28 mouse cellular contexts compared by ENCODE assay signal in genomic region chr10:3652522-3652921, GRCm38 (mm10).
DNase-seq lines count a peak whose midpoint lies in the region; ATAC-seq and TF ChIP-seq lines count a peak whose summit lies in the region.
"Had no signal": no experiment of that assay in that cellular context is flagged by ENCODE, and none has a peak within 500 bp of the region (broad histone marks: within the 10 kb centered on the region; RNA-seq: fewer than 3 reads in every experiment).

No protein-coding gene starts in this region.

- no peak overlapping the region for H3K27ac ChIP-seq in midbrain, embryonic 11.5 days (ENCODE audit: low read depth, low read length)
- no peak overlapping the region for H3K27ac ChIP-seq in midbrain, postnatal 0 days (ENCODE audit: low read depth, low read length)
- H3K27ac ChIP-seq in stomach, embryonic 16.5 days (ENCODE audit: low read length) = no peak overlapping the region
- H3K27ac ChIP-seq in heart, adult 2 months = no peak overlapping the region
- H3K27ac ChIP-seq: embryonic facial prominence, embryonic 12.5 days; embryonic facial prominence, embryonic 15.5 days; heart, embryonic 15.5 days; hindbrain, embryonic 14.5 days; hindbrain, postnatal 0 days had no signal

- no peaks in the 10 kb centered on the region for H3K36me3 ChIP-seq in midbrain, embryonic 11.5 days (ENCODE audit: control insufficient read depth, insufficient read depth, low read length)
- H3K36me3 ChIP-seq in midbrain, postnatal 0 days (ENCODE audit: insufficient read depth, low read length) = no peaks in the 10 kb centered on the region
- H3K36me3 ChIP-seq in stomach, embryonic 16.5 days (ENCODE audit: control insufficient read depth, insufficient read depth, low read length) = no peaks in the 10 kb centered on the region
- no peaks in the 10 kb centered on the region for H3K36me3 ChIP-seq in heart, adult 2 months (ENCODE audit: control insufficient read depth, insufficient read depth, low read length)
- H3K36me3 ChIP-seq: embryonic facial prominence, embryonic 12.5 days; embryonic facial prominence, embryonic 15.5 days; G1E; heart, embryonic 12.5 days; heart, embryonic 15.5 days had no signal

- WGBS in midbrain, embryonic 11.5 days = 82% methylated on average over 3 of the region's 3 CpGs
- WGBS in midbrain, postnatal 0 days = 91% methylated on average over 3 of the region's 3 CpGs
- 48% methylated on average over 3 of the region's 3 CpGs for WGBS in stomach, embryonic 16.5 days
- WGBS in heart, adult 2 months = 65% methylated on average over 3 of the region's 3 CpGs

- no peak for ATAC-seq in midbrain, embryonic 11.5 days (ENCODE audit: low FRiP score)
- no peak for ATAC-seq in midbrain, postnatal 0 days (ENCODE audit: low FRiP score)
- peak; percentile 50; the same call in 1 of the 2 replicates for ATAC-seq in stomach, embryonic 16.5 days (ENCODE audit: insufficient read depth, low FRiP score)
- ATAC-seq: forebrain, embryonic 14.5 days; forebrain, postnatal 0 days; hindbrain, postnatal 0 days; Patski had no signal

- H3K9ac ChIP-seq in midbrain, embryonic 11.5 days (ENCODE audit: low read length) = no peak overlapping the region
- no peak overlapping the region for H3K9ac ChIP-seq in midbrain, postnatal 0 days (replicated peaks; ENCODE audit: low read length, poor library complexity, severe bottlenecking)
- H3K9ac ChIP-seq in stomach, embryonic 16.5 days (ENCODE audit: low read length) = no peak overlapping the region
- H3K9ac ChIP-seq in heart, adult 2 months (ENCODE audit: low read depth, low read length) = no peak overlapping the region
- H3K9ac ChIP-seq: embryonic facial prominence, embryonic 12.5 days; embryonic facial prominence, embryonic 15.5 days; forebrain, postnatal 0 days; heart, embryonic 12.5 days; heart, embryonic 15.5 days; hindbrain, embryonic 14.5 days had no signal

- no peaks in the 10 kb centered on the region for H3K9me3 ChIP-seq in midbrain, embryonic 11.5 days (ENCODE audit: control insufficient read depth, low read length)
- no peaks in the 10 kb centered on the region for H3K9me3 ChIP-seq in midbrain, postnatal 0 days (ENCODE audit: low read length)
- H3K9me3 ChIP-seq in stomach, embryonic 16.5 days (replicated peaks; ENCODE audit: control insufficient read depth, low read length) = no peaks in the 10 kb centered on the region
- H3K9me3 ChIP-seq: embryonic facial prominence, embryonic 12.5 days; embryonic facial prominence, embryonic 15.5 days; G1E; heart, embryonic 12.5 days; heart, embryonic 15.5 days had no signal

- peak; percentile 70 for DNase-seq in heart, adult 11 months
- DNase-seq in heart, postnatal 25 days (ENCODE audit: low spot score) = no peak
- DNase-seq in midbrain, embryonic 11.5 days (ENCODE audit: low spot score, missing footprints) = peak; percentile 57
- no peak for DNase-seq in midbrain, postnatal 0 days (ENCODE audit: low spot score)
- peak; percentile 14 for DNase-seq in skeletal muscle tissue, adult 2 months (ENCODE audit: low read depth, low spot score)
- no peak for DNase-seq in heart, adult 2 months
- DNase-seq: adrenal gland, postnatal 10 days; adrenal gland, postnatal 36 days; B cell, adult 2 months; cerebellum, adult 18-20 months; cerebellum, adult 9-10 months; cerebellum, postnatal 14 days; forebrain, postnatal 0 days; gastrocnemius, postnatal 10 days; gastrocnemius, postnatal 36 days; heart, postnatal 10 days; heart, postnatal 4 days had no signal

- no peak overlapping the region for H3K4me3 ChIP-seq in midbrain, embryonic 11.5 days (ENCODE audit: low read depth, low read length)
- H3K4me3 ChIP-seq in midbrain, postnatal 0 days (ENCODE audit: low read depth, low read length) = no peak overlapping the region
- no peak overlapping the region for H3K4me3 ChIP-seq in stomach, embryonic 16.5 days (replicated peaks; ENCODE audit: low read length)
- no peak overlapping the region for H3K4me3 ChIP-seq in heart, adult 2 months
- H3K4me3 ChIP-seq: embryonic facial prominence, embryonic 12.5 days; embryonic facial prominence, embryonic 15.5 days; heart, embryonic 12.5 days; heart, embryonic 15.5 days had no signal

- H3K27me3 ChIP-seq in midbrain, embryonic 11.5 days (ENCODE audit: control insufficient read depth, insufficient read depth, low read length) = no peaks in the 10 kb centered on the region
- H3K27me3 ChIP-seq in midbrain, postnatal 0 days (ENCODE audit: insufficient read depth, low read length) = no peaks in the 10 kb centered on the region
- no peaks in the 10 kb centered on the region for H3K27me3 ChIP-seq in stomach, embryonic 16.5 days (ENCODE audit: control insufficient read depth, insufficient read depth, low read length)
- H3K27me3 ChIP-seq in heart, adult 2 months (ENCODE audit: control insufficient read depth, insufficient read depth, low read length) = no peaks in the 10 kb centered on the region
- H3K27me3 ChIP-seq: CH12.LX; embryonic facial prominence, embryonic 12.5 days; embryonic facial prominence, embryonic 15.5 days; heart, embryonic 12.5 days; heart, embryonic 15.5 days had no signal

- no peak for TF ChIP-seq CTCF in midbrain, postnatal 0 days (IDR thresholded peaks at IDR 0.05)
- TF ChIP-seq CTCF in heart, adult 2 months (IDR thresholded peaks at IDR 0.05) = no peak

- H3K79me2 ChIP-seq in heart, adult 2 months (replicated peaks; ENCODE audit: control insufficient read depth, insufficient read depth, low read length) = no peaks in the 10 kb centered on the region

- H3K4me1 ChIP-seq in midbrain, embryonic 11.5 days (ENCODE audit: control insufficient read depth, insufficient read depth, low read length) = no peaks in the 10 kb centered on the region
- no peaks in the 10 kb centered on the region for H3K4me1 ChIP-seq in midbrain, postnatal 0 days (ENCODE audit: insufficient read depth, low read length)
- no peaks in the 10 kb centered on the region for H3K4me1 ChIP-seq in stomach, embryonic 16.5 days (ENCODE audit: control insufficient read depth, insufficient read depth, low read length)
- no peaks in the 10 kb centered on the region for H3K4me1 ChIP-seq in heart, adult 2 months (ENCODE audit: control insufficient read depth, insufficient read depth, low read length)
- H3K4me1 ChIP-seq: embryonic facial prominence, embryonic 15.5 days; heart, embryonic 12.5 days; heart, embryonic 15.5 days had no signal

- intact Hi-C loops in heart, postnatal 25 days (cut with DNase I) = no loop called here
- intact Hi-C loops in heart, adult 2 months (cut with DNase I) = no loop called here

- TF ChIP-seq EP300 in heart, adult 2 months (IDR thresholded peaks at IDR 0.05; ENCODE audit: insufficient read depth, low read depth, low read length) = no peak

- TF ChIP-seq POLR2A in heart, adult 2 months (IDR thresholded peaks at IDR 0.05; ENCODE audit: insufficient read depth, low read depth, low read length) = no peak

- H3K4me2 ChIP-seq in midbrain, embryonic 11.5 days = no peak overlapping the region
- no peak overlapping the region for H3K4me2 ChIP-seq in midbrain, postnatal 0 days (ENCODE audit: low read depth, low read length, poor library complexity, severe bottlenecking)
- no peak overlapping the region for H3K4me2 ChIP-seq in stomach, embryonic 16.5 days (ENCODE audit: low read depth, low read length)
- H3K4me2 ChIP-seq: embryonic facial prominence, embryonic 12.5 days; embryonic facial prominence, embryonic 15.5 days; heart, embryonic 12.5 days; heart, embryonic 15.5 days; hindbrain, embryonic 14.5 days had no signal

Comparison
In these comparisons a context has a peak if more than half of its experiments do, and no peak if none do; other contexts are left out.
1. DNase-seq: peak in heart, adult 11 months (single experiment), midbrain, embryonic 11.5 days (single experiment) and skeletal muscle tissue, adult 2 months (single experiment); none in heart, postnatal 25 days (single experiment), midbrain, postnatal 0 days (single experiment) and heart, adult 2 months (0 of 2).